Mouse (Mus musculus) embryonic fibroblast, embryonic 13.5 days (primary cell): Measurements from ENCODE around the gene Gm16867.
"Not testable (repeated sequence)": the region's sequence is repeated elsewhere in the genome, so short reads cannot be mapped to it uniquely, and the experiment has no call there.

Experiments
- CTCF ChIP-seq: IDR thresholded peaks from 2 replicates; pipeline ENCODE4 v1.5.1; 2011; ENCODE audit warnings: mild to moderate bottlenecking, control low read depth, low read length, moderate library complexity, borderline replicate concordance; ENCODE audit not compliant: insufficient read depth
- POLR2A ChIP-seq: IDR thresholded peaks from 2 replicates; pipeline ENCODE4 v1.6.1; 2011; ENCODE audit warnings: low read depth, mild to moderate bottlenecking, control low read depth, low read length, moderate library complexity

- TF ChIP-seq CTCF, POLR2A: not testable (repeated sequence)
Observed at GRCm38 (mm10) chr14:69488001-69488400, 15.2 kb downstream of the Gm16867 start.
